Mouse (Mus musculus) myocyte (in vitro differentiated cells): Measurements from ENCODE around the gene Jpt2. TPM values are rescaled to one million over a fixed set of nuclear protein-coding genes. Genes with fewer than 3 reads are reported as not detected.
A peak's percentile ranks its signal among the peaks of the same experiment; 100 is the strongest.

Experiments
- H3K27me3 ChIP-seq: one replicate; pipeline ENCODE4 v1.6.1; 2011; ENCODE audit not compliant: control insufficient read depth, insufficient read depth, insufficient read length
- H3K36me3 ChIP-seq: one replicate; pipeline ENCODE4 v1.6.1; 2011; ENCODE audit not compliant: control insufficient read depth, insufficient read depth
- H3K4me2 ChIP-seq: one replicate; pipeline ENCODE4 v1.6.1; 2011; ENCODE audit warnings: low read depth, control low read depth
- H3K4me3 ChIP-seq: one replicate; pipeline ENCODE4 v1.5.1; 2011; ENCODE audit warnings: mild to moderate bottlenecking, control low read depth, moderate library complexity
- H3K79me2 ChIP-seq: one replicate; pipeline ENCODE4 v1.6.1; 2011; ENCODE audit not compliant: control insufficient read depth, insufficient read depth
- H3ac ChIP-seq: one replicate; pipeline ENCODE4 v1.6.1; 2011; ENCODE audit not compliant: control insufficient read depth, insufficient read length
- CEBPB ChIP-seq: IDR thresholded peaks from 2 replicates; pipeline ENCODE4 v1.6.1; 2011; ENCODE audit warnings: mild to moderate bottlenecking, moderate library complexity; ENCODE audit not compliant: poor library complexity, insufficient read depth, severe bottlenecking
- E2F4 ChIP-seq: IDR thresholded peaks from one replicate; pipeline ENCODE4 v1.6.1; 2011; ENCODE audit warnings: mild to moderate bottlenecking, control low read depth, moderate library complexity; ENCODE audit not compliant: insufficient read depth
- MAX ChIP-seq: IDR thresholded peaks from one replicate; pipeline ENCODE4 v1.6.1; 2011; ENCODE audit warnings: low read depth, mild to moderate bottlenecking, control low read depth
- MYOD1 ChIP-seq, 3 experiments: IDR thresholded peaks; one replicate each; pipeline ENCODE4 v1.6.1; 2011; ENCODE audit warnings: control low read depth in 2 of 3, low read depth in 2 of 3, mild to moderate bottlenecking in 2 of 3, moderate library complexity in 1 of 3; ENCODE audit not compliant: insufficient read length in 2 of 3, control insufficient read depth in 1 of 3
- MYOG ChIP-seq, 3 experiments: IDR thresholded peaks; one replicate each; pipeline ENCODE4 v1.6.1; 2011; ENCODE audit warnings: control low read depth in 2 of 3, low read depth in 2 of 3, mild to moderate bottlenecking in 2 of 3; ENCODE audit not compliant: insufficient read length in 2 of 3, control insufficient read depth in 1 of 3, insufficient read depth in 1 of 3
- POLR2A ChIP-seq: IDR thresholded peaks from one replicate; pipeline ENCODE4 v1.6.1; 2011; ENCODE audit warnings: low read depth, mild to moderate bottlenecking, control low read depth, moderate library complexity; ENCODE audit not compliant: insufficient read length
- POLR2AphosphoS2 ChIP-seq: IDR thresholded peaks from one replicate; pipeline ENCODE4 v1.6.1; 2011; ENCODE audit warnings: low read depth, control low read depth; ENCODE audit not compliant: insufficient read length
- REST ChIP-seq: IDR thresholded peaks from one replicate; pipeline ENCODE4 v1.6.1; 2011; ENCODE audit warnings: mild to moderate bottlenecking, control low read depth, moderate library complexity; ENCODE audit not compliant: insufficient read depth, insufficient read length
- SRF ChIP-seq: IDR thresholded peaks from one replicate; pipeline ENCODE4 v1.6.1; 2011; ENCODE audit warnings: low read depth; ENCODE audit not compliant: control insufficient read depth, insufficient read length
- TCF12 ChIP-seq: IDR thresholded peaks from one replicate; pipeline ENCODE4 v1.6.1; 2011; ENCODE audit warnings: mild to moderate bottlenecking, control low read depth; ENCODE audit not compliant: poor library complexity, insufficient read depth, severe bottlenecking
- TCF3 ChIP-seq: IDR thresholded peaks from one replicate; pipeline ENCODE4 v1.6.1; 2011; ENCODE audit warnings: low read depth, control low read depth; ENCODE audit not compliant: insufficient read length
- USF1 ChIP-seq: IDR thresholded peaks from one replicate; pipeline ENCODE4 v1.6.1; 2011; ENCODE audit warnings: low read depth, mild to moderate bottlenecking, control low read depth, moderate library complexity
- polyA plus RNA-seq: library from polyadenylated mRNA; unstranded; fragments of >200 nt; fragmentation: generic; extraction: Trizol; gene quantifications from one replicate; pipeline ENCODE4 v1.2.1, GENCODE M21; 2012; ENCODE audit warnings: missing spikeins

Gene Jpt2
- polyA plus RNA-seq, 1 experiment, result 16.3 TPM

DNA sequence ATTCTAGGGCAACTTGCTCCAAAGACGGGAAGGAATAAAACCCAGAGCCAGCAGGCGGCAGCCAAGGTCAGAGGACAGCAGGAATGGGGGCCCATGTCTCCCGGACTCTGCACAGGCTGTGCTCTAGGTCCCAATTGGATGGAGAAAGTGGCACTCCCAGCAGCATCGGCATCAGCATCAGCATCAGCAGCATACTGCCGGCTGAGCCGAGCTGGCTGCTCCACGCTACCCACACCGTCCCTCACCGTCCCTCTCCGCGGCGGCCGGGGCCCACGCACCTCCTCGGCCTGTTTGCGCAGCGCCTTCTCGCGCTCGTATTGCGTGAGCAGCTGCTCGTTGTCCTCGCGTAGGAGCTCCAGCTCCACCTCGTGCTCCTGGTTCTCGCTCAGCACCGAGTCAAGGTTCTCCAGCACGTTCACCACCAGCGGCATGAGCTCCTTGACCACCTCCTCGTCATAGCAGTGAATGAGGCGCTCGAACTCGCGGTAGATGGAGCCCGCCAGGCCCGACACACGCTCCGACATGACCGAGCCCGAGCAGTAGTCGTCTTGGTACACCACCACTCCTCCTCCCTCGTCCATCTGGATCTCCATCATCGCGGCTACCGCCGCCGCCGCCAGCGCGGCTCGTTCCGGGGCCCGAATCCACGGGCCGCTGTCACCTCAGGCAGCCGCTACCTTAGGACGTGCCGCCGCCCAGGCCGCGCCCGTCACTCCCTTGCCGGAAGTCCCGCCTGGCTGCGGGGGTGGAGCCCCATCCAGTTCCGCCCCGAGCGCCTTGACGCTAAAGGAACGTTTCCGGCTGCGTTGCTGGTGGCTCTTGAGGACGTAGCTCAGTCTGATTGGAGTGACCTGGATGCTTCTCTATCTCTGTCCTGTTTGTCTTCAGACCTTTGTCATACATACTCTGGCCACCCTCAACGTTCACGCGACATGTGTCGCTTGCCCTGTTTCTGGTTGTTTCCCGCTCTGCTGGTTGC is 23.9 kb downstream of the Jpt2 start, which contains the start of gene Mapk8ip3:
TSS of gene Mapk8ip3 (minus strand) at position 719 of the 979 bp plus-strand sequence.
- H3K36me3 ChIP-seq, result no peaks in the 10 kb centered on the region
- H3K4me2 ChIP-seq, result peak within 1 kb of the TSS; percentile 93
- H3K79me2 ChIP-seq, result peaks cover 52% of the 10 kb centered on the region
- H3ac ChIP-seq, result peak within 1 kb of the TSS; percentile 52
- TF ChIP-seq POLR2AphosphoS2 (peak; percentile 93), SRF (peak; percentile 91), POLR2A (peak; percentile 82), MYOG (IDR thresholded peaks at IDR 0.05; ENCODE audit: control insufficient read depth in 1 of 3, insufficient read depth in 1 of 3, insufficient read length in 2 of 3, low read depth in 2 of 3) (peak in 1 of 3 experiments; percentile 17), REST (no peak)
- no peaks in the 10 kb centered on the region for H3K27me3 ChIP-seq
- H3K4me3 ChIP-seq, result peak within 1 kb of the TSS; percentile 89

- Histone ChIP-seq H3K27me3 (no peaks in the 10 kb centered on the region), H3K4me2 (peak overlapping the region; percentile 93), H3K4me3 (peak overlapping the region; percentile 89), H3K79me2 (peaks cover 59% of the 10 kb centered on the region), H3K36me3 (no peaks in the 10 kb centered on the region), H3ac (peak overlapping the region; percentile 52)
- TF ChIP-seq USF1, result no peak
- TF ChIP-seq POLR2AphosphoS2, result no peak
- TF ChIP-seq MAX, result no peak
- TF ChIP-seq SRF, result no peak
- TF ChIP-seq CEBPB, result no peak
- no peak for TF ChIP-seq MYOD1 (IDR thresholded peaks at IDR 0.05; ENCODE audit: control insufficient read depth in 1 of 3, insufficient read length in 2 of 3, low read depth in 2 of 3)
- TF ChIP-seq MYOG (IDR thresholded peaks at IDR 0.05; ENCODE audit: control insufficient read depth in 1 of 3, insufficient read depth in 1 of 3, insufficient read length in 2 of 3, low read depth in 2 of 3), result no peak
- no peak for TF ChIP-seq E2F4
- TF ChIP-seq REST, result no peak
These were observed 24.8 kb downstream of the Jpt2 start for GRCm38 (mm10) chr17:24935666-24936065.

DNA sequence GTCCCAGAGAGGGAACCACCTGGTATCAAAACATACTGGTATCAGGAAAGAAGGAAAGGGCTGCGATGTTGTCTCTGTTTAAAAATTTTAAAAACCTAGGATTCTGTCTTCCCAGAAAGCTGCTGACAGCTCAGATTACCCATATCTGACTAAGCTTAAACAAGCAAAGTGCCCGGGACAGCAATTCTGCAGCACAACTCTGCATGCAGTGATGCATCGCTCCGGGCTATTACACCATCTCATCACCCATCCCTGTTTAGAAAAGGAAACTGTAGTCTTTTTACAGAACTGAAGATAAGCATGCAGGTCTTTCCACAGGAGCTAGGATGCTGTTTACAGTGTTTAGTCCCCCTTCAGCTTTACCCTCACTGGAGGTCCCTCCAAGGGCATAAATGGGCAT is 25.6 kb downstream of the Jpt2 start:
- no peak overlapping the region for H3ac ChIP-seq
- TF ChIP-seq POLR2AphosphoS2 (no peak), TCF3 (no peak), MAX (no peak), POLR2A (no peak), REST (no peak), SRF (no peak), E2F4 (no peak), TCF12 (no peak), MYOG (IDR thresholded peaks at IDR 0.05; ENCODE audit: control insufficient read depth in 1 of 3, insufficient read depth in 1 of 3, insufficient read length in 2 of 3, low read depth in 2 of 3) (no peak), MYOD1 (IDR thresholded peaks at IDR 0.05; ENCODE audit: control insufficient read depth in 1 of 3, insufficient read length in 2 of 3, low read depth in 2 of 3) (no peak)
- H3K79me2 ChIP-seq, result peaks cover 64% of the 10 kb centered on the region
- peak overlapping the region; percentile 93 for H3K4me2 ChIP-seq
- peak overlapping the region; percentile 89 for H3K4me3 ChIP-seq
- no peaks in the 10 kb centered on the region for H3K36me3 ChIP-seq
- H3K27me3 ChIP-seq, result no peaks in the 10 kb centered on the region

DNA sequence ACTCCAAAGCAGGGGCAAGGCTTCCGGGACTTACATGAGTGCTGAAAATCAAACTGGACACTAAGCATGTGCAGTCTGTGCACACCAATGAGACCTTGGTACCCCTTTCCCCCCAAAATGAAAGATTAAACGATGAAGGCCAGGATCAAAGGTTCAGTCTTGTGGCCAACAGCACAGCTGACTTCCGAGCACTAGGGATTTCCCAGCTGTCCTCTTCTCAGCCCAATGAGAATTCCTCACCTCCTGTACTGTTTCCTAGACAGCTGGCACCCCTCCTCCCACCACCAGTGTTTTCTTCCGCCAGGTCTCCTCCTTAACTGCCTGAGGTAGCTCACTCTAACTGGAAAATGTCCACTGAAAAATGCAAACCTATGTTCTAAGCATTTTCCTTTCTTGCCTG is 27.3 kb downstream of the Jpt2 start:
- H3K4me2 ChIP-seq, result peak overlapping the region; percentile 93
- H3K36me3 ChIP-seq, result no peaks in the 10 kb centered on the region
- TF ChIP-seq TCF12 (no peak), MYOD1 (IDR thresholded peaks at IDR 0.05; ENCODE audit: control insufficient read depth in 1 of 3, insufficient read length in 2 of 3, low read depth in 2 of 3) (peak in 2 of 3 experiments; percentile 44 to 53), CEBPB (no peak), POLR2AphosphoS2 (no peak), USF1 (no peak), MAX (no peak), MYOG (IDR thresholded peaks at IDR 0.05; ENCODE audit: control insufficient read depth in 1 of 3, insufficient read depth in 1 of 3, insufficient read length in 2 of 3, low read depth in 2 of 3) (peak in 2 of 3 experiments; percentile 39 to 75), TCF3 (no peak), POLR2A (no peak), REST (no peak), SRF (no peak)
- H3K4me3 ChIP-seq, result no peak overlapping the region
- no peak overlapping the region for H3ac ChIP-seq
- H3K79me2 ChIP-seq, result peaks cover 76% of the 10 kb centered on the region
- no peaks in the 10 kb centered on the region for H3K27me3 ChIP-seq

- H3K36me3 ChIP-seq, result peaks cover 4% of the 10 kb centered on the region
- H3K79me2 ChIP-seq, result peaks cover 83% of the 10 kb centered on the region
- H3K4me2 ChIP-seq, result no peak overlapping the region
- TF ChIP-seq TCF12, result no peak
- TF ChIP-seq CEBPB, result no peak
- TF ChIP-seq SRF, result no peak
- no peak for TF ChIP-seq E2F4
- no peak for TF ChIP-seq POLR2AphosphoS2
- no peak for TF ChIP-seq MAX
- TF ChIP-seq REST, result no peak
- no peak for TF ChIP-seq MYOD1 (IDR thresholded peaks at IDR 0.05; ENCODE audit: control insufficient read depth in 1 of 3, insufficient read length in 2 of 3, low read depth in 2 of 3)
- no peaks in the 10 kb centered on the region for H3K27me3 ChIP-seq
- no peak overlapping the region for H3K4me3 ChIP-seq
- H3ac ChIP-seq, result no peak overlapping the region
These were observed 28.1 kb downstream of the Jpt2 start for GRCm38 (mm10) chr17:24932431-24932830.
